Mouse (Mus musculus) CH12.LX (cell line): ENCODE measurements around the gene Ttc38. TPM values are rescaled to one million over a fixed set of nuclear protein-coding genes. Genes with fewer than 3 reads are reported as not detected.

Experiments
- DNase-seq: peaks from one replicate; pipeline ENCODE4 v3.0.0-alpha.2; 2013; ENCODE audit errors: extremely low read depth
- H3K27ac ChIP-seq: 2 replicates; pipeline ENCODE4 v1.5.1; 2012; ENCODE audit warnings: low read depth, mild to moderate bottlenecking, control low read depth, moderate library complexity; ENCODE audit not compliant: insufficient read depth
- H3K27me3 ChIP-seq: replicated peaks from 2 replicates; pipeline ENCODE3; 2012; ENCODE audit warnings: inconsistent platforms
- H3K36me3 ChIP-seq, 2 experiments: replicated peaks in 1 of 2; 2 replicates each; pipeline versions ENCODE3 to v1.6.1; 2012; ENCODE audit warnings: inconsistent platforms in 1 of 2, low read length in 1 of 2, mild to moderate bottlenecking in 1 of 2, mixed read lengths in 1 of 2, moderate library complexity in 1 of 2; ENCODE audit not compliant: control insufficient read depth in 1 of 2, insufficient read depth in 1 of 2
- H3K4me1 ChIP-seq, 2 experiments: 2 replicates each; pipeline ENCODE4 v1.6.1; 2012; ENCODE audit warnings: inconsistent platforms in 1 of 2, moderate library complexity in 1 of 2; ENCODE audit not compliant: insufficient read depth in 2 of 2, control insufficient read depth in 1 of 2
- H3K4me2 ChIP-seq: 2 replicates; pipeline ENCODE4 v1.6.1; 2012; ENCODE audit warnings: low read depth, mild to moderate bottlenecking, control low read depth; ENCODE audit not compliant: poor library complexity, insufficient read depth, severe bottlenecking
- H3K4me3 ChIP-seq, 3 experiments: fragments of 150-350 bp in 1 of 3; sonication (generic) in 1 of 3; replicated peaks in 1 of 3; 2 replicates each; pipeline versions ENCODE3 to v1.5.1; 2011 to 2012; ENCODE audit warnings: low read depth in 2 of 3, low read length in 2 of 3, mild to moderate bottlenecking in 2 of 3, moderate library complexity in 2 of 3, control low read depth in 1 of 3, improper control_type of control experiment in 1 of 3, inconsistent platforms in 1 of 3, mixed read lengths in 1 of 3; ENCODE audit not compliant: poor library complexity in 1 of 3
- H3K79me2 ChIP-seq: replicated peaks from 2 replicates; pipeline ENCODE4 v1.6.1; 2012; ENCODE audit warnings: mild to moderate bottlenecking, moderate library complexity; ENCODE audit not compliant: control insufficient read depth, poor library complexity, insufficient read depth, severe bottlenecking; ENCODE audit errors: extremely low read depth
- H3K9ac ChIP-seq: 2 replicates; pipeline ENCODE4 v1.6.1; 2012; ENCODE audit warnings: low read depth, mild to moderate bottlenecking, control low read depth, moderate library complexity; ENCODE audit not compliant: insufficient read depth
- H3K9me3 ChIP-seq: replicated peaks from 2 replicates; pipeline ENCODE3; 2012; ENCODE audit warnings: low read length, inconsistent platforms, mixed read lengths
- BHLHE40 ChIP-seq: IDR thresholded peaks from 2 replicates; pipeline ENCODE4 v1.6.1; 2011; ENCODE audit warnings: mild to moderate bottlenecking, low read depth, low read length, improper control_type of control experiment
- CHD1 ChIP-seq: IDR thresholded peaks from 2 replicates; pipeline ENCODE4 v1.6.1; 2012; ENCODE audit warnings: low read depth, low read length, improper control_type of control experiment, inconsistent platforms
- CHD2 ChIP-seq: IDR thresholded peaks from 2 replicates; pipeline ENCODE4 v1.6.1; 2011; ENCODE audit warnings: low read length, improper control_type of control experiment
- CTCF ChIP-seq, 2 experiments: IDR thresholded peaks in 1 of 2; conservative IDR thresholded peaks in 1 of 2; 2 replicates each; pipeline ENCODE4 v1.5.1; 2011 to 2012; ENCODE audit warnings: low read depth in 2 of 2, low read length in 2 of 2, improper control_type of control experiment in 1 of 2, inconsistent platforms in 1 of 2, mild to moderate bottlenecking in 1 of 2, moderate library complexity in 1 of 2
- ELF1 ChIP-seq: IDR thresholded peaks from 2 replicates; pipeline ENCODE4 v1.6.1; 2014; ENCODE audit warnings: low read depth, mild to moderate bottlenecking, inconsistent platforms, low read length, improper control_type of control experiment
- EP300 ChIP-seq: IDR thresholded peaks from 2 replicates; pipeline ENCODE4 v1.6.1; 2011; ENCODE audit warnings: low read length, improper control_type of control experiment
- HCFC1 ChIP-seq: IDR thresholded peaks from 2 replicates; pipeline ENCODE4 v1.6.1; 2012; ENCODE audit warnings: low read depth, mild to moderate bottlenecking, inconsistent platforms, low read length, improper control_type of control experiment
- IRF4 ChIP-seq: IDR thresholded peaks from 2 replicates; pipeline ENCODE4 v1.6.1; 2014; ENCODE audit warnings: low read depth, mild to moderate bottlenecking, inconsistent platforms, low read length, improper control_type of control experiment
- JUN ChIP-seq: IDR thresholded peaks from 2 replicates; pipeline ENCODE4 v1.6.1; 2011; ENCODE audit warnings: low read depth, mild to moderate bottlenecking, low read length, improper control_type of control experiment, moderate library complexity; ENCODE audit not compliant: insufficient read depth
- JUND ChIP-seq: conservative IDR thresholded peaks from 2 replicates; pipeline ENCODE4 v1.6.1; 2011; ENCODE audit warnings: low read depth, low read length, improper control_type of control experiment
- KAT2A ChIP-seq: IDR thresholded peaks from 2 replicates; pipeline ENCODE4 v1.6.1; 2012; ENCODE audit warnings: low read length, improper control_type of control experiment, inconsistent platforms; ENCODE audit not compliant: insufficient replicate concordance
- MAFK ChIP-seq: IDR thresholded peaks from 2 replicates; pipeline ENCODE4 v1.6.1; 2011; ENCODE audit warnings: low read length, improper control_type of control experiment; ENCODE audit not compliant: insufficient replicate concordance
- MAZ ChIP-seq: IDR thresholded peaks from 2 replicates; pipeline ENCODE4 v1.6.1; 2012; ENCODE audit warnings: low read depth, mild to moderate bottlenecking, inconsistent platforms, low read length, improper control_type of control experiment, moderate library complexity
- MXI1 ChIP-seq: IDR thresholded peaks from 2 replicates; pipeline ENCODE4 v1.6.1; 2011; ENCODE audit warnings: mild to moderate bottlenecking, low read depth, low read length, improper control_type of control experiment
- MYC ChIP-seq: IDR thresholded peaks from 2 replicates; pipeline ENCODE4 v1.6.1; 2011; ENCODE audit warnings: low read depth, mild to moderate bottlenecking, improper control_type of control experiment, low read length
- NRF1 ChIP-seq: IDR thresholded peaks from 2 replicates; pipeline ENCODE4 v1.6.1; 2014; ENCODE audit warnings: low read depth, mild to moderate bottlenecking, inconsistent platforms, low read length, improper control_type of control experiment, moderate library complexity
- POLR2AphosphoS2 ChIP-seq: IDR thresholded peaks from 2 replicates; pipeline ENCODE4 v1.6.1; 2011; ENCODE audit warnings: low read depth, low read length, improper control_type of control experiment
- RAD21 ChIP-seq: IDR thresholded peaks from 2 replicates; pipeline ENCODE4 v1.6.1; 2011; ENCODE audit warnings: low read depth, mild to moderate bottlenecking, low read length, improper control_type of control experiment, moderate library complexity
- RCOR1 ChIP-seq: conservative IDR thresholded peaks from 2 replicates; pipeline ENCODE4 v1.6.1; 2012; ENCODE audit warnings: low read depth, mild to moderate bottlenecking, inconsistent platforms, low read length, improper control_type of control experiment
- SIN3A ChIP-seq: IDR thresholded peaks from 2 replicates; pipeline ENCODE4 v1.6.1; 2012; ENCODE audit warnings: low read length, improper control_type of control experiment, inconsistent platforms
- SMC3 ChIP-seq: IDR thresholded peaks from 2 replicates; pipeline ENCODE4 v1.6.1; 2011; ENCODE audit warnings: low read depth, low read length, improper control_type of control experiment
- TBP ChIP-seq: conservative IDR thresholded peaks from 2 replicates; pipeline ENCODE4 v1.6.1; 2011; ENCODE audit warnings: low read depth, low read length, improper control_type of control experiment
- TCF12 ChIP-seq: IDR thresholded peaks from 2 replicates; pipeline ENCODE4 v1.6.1; 2014; ENCODE audit warnings: low read depth, mild to moderate bottlenecking, inconsistent platforms, low read length, improper control_type of control experiment
- UBTF ChIP-seq: IDR thresholded peaks from 2 replicates; pipeline ENCODE4 v1.6.1; 2012; ENCODE audit warnings: low read depth, mild to moderate bottlenecking, inconsistent platforms, low read length, improper control_type of control experiment, moderate library complexity
- USF1 ChIP-seq: IDR thresholded peaks from 2 replicates; pipeline ENCODE4 v1.6.1; 2014; ENCODE audit warnings: low read depth, mild to moderate bottlenecking, inconsistent platforms, low read length, improper control_type of control experiment
- USF2 ChIP-seq: conservative IDR thresholded peaks from 2 replicates; pipeline ENCODE4 v1.6.1; 2011; ENCODE audit warnings: low read depth, low read length, improper control_type of control experiment
- ZC3H11A ChIP-seq: IDR thresholded peaks from 2 replicates; pipeline ENCODE4 v1.6.1; 2012; ENCODE audit warnings: low read depth, mild to moderate bottlenecking, inconsistent platforms, low read length, improper control_type of control experiment
- ZMIZ1 ChIP-seq: IDR thresholded peaks from 2 replicates; pipeline ENCODE4 v1.6.1; 2012; ENCODE audit warnings: low read depth, mild to moderate bottlenecking, inconsistent platforms, low read length, improper control_type of control experiment
- ZNF384 ChIP-seq: IDR thresholded peaks from 2 replicates; pipeline ENCODE4 v1.6.1; 2012; ENCODE audit warnings: low read depth, low read length, improper control_type of control experiment, inconsistent platforms
- dilution Hi-C: fragments of 300-500 bp; cut with MboI; formaldehyde crosslinking; loops from 2 replicates; pipeline ENCODE4 v1.14.3; 2020; ENCODE audit warnings: low sequenced_read_pairs; ENCODE audit not compliant: extremely low pct_unique_long_range_greater_than_20kb, extremely low pct_ligation_motif_present
- in situ Hi-C: fragments of 300-500 bp; cut with MboI; formaldehyde crosslinking; loops from 3 replicates; pipeline ENCODE4 v1.14.3; 2019; ENCODE audit warnings: low sequenced_read_pairs, low pct_ligation_motif_present, low pct_unique_long_range_greater_than_20kb, mixed read lengths
- polyA plus RNA-seq: library from polyadenylated mRNA; unstranded; fragments of >175 nt; gene quantifications from 2 replicates; pipeline ENCODE4 v1.2.1, GENCODE M21; 2012; ENCODE audit warnings: low read depth; ENCODE audit not compliant: insufficient read length
- total RNA-seq, 2 experiments: library from RNA; depleted of rRNA; stranded (reverse); fragments of 300-350 nt in 1 of 2; fragments of >200 nt in 1 of 2; gene quantifications; 2 replicates each; pipeline ENCODE4 v1.2.3; 2012 to 2014

The Ttc38 gene
- total and polyA plus RNA-seq, 3 experiments = 5.1 to 5.8 (median 5.1) TPM

DNA sequence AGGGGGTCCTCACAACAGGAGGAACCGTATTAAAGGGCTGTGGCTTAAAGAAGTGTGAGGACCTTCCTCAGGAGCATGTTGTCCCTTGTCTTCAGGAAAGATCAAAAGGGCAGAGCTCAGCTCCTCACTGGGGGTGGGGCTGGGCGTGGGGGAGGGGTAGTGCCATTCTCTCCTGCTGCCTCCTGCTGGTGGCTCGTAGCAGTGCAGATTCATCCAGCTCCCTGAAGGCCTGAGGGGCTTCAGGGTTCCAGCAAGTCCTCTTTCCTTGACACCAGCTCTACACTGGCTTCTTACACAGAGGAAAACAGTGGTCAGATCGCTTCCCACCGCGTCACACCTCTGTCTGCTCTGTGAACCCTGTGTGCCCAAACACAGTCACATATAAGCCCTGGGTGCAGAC, 8.9 kb downstream of the Ttc38 start:
- Histone ChIP-seq H3K27ac (no peak overlapping the region), H3K27me3 (no peaks in the 10 kb centered on the region), H3K4me3 (no peak overlapping the region), H3K4me2 (no peak overlapping the region), H3K36me3 (peaks cover 0 to 48% of the 10 kb centered on the region in 2 experiments), H3K4me1 (0 out of 4 replicates have a peak, but pooled peaks cover 0 to 2% of the 10 kb centered on the region in 2 experiments), H3K79me2 (no peaks in the 10 kb centered on the region), H3K9ac (no peak overlapping the region), H3K9me3 (no peaks in the 10 kb centered on the region)
- in situ Hi-C loops = no loop called here
- TF ChIP-seq CHD2 = peak; percentile 93
- TF ChIP-seq RCOR1 = no peak
- TF ChIP-seq MAZ = no peak
- TF ChIP-seq SIN3A = no peak
- TF ChIP-seq TBP = no peak
- no peak for TF ChIP-seq ZC3H11A
- no peak for TF ChIP-seq ZNF384
- peak; percentile 16; the same call in 1 of the 2 replicates for TF ChIP-seq RAD21
- no peak for TF ChIP-seq IRF4
- no peak for TF ChIP-seq POLR2AphosphoS2
- TF ChIP-seq NRF1 = no peak
- no peak for TF ChIP-seq MXI1
- TF ChIP-seq UBTF = no peak
- no peak for TF ChIP-seq CHD1
- no peak for TF ChIP-seq BHLHE40
- no peak for TF ChIP-seq MYC
- no peak for TF ChIP-seq JUN
- TF ChIP-seq TCF12 = no peak
- TF ChIP-seq CTCF (conservative IDR thresholded peaks at IDR 0.05 in 1 of 2, IDR thresholded peaks at IDR 0.05 in 1 of 2; ENCODE audit: low read depth in 2 of 2, low read length in 2 of 2) = peak; percentile 49 to 69; a peak in 3 of 4 replicates
- TF ChIP-seq USF1 = no peak
- no peak for TF ChIP-seq ELF1
- TF ChIP-seq EP300 = no peak
- no peak for TF ChIP-seq HCFC1
- no peak for TF ChIP-seq MAFK
- no peak for TF ChIP-seq USF2
- no peak for TF ChIP-seq ZMIZ1
- TF ChIP-seq KAT2A = no peak
- TF ChIP-seq SMC3 = peak; percentile 70
- no peak for TF ChIP-seq JUND
- DNase-seq = no peak
- dilution Hi-C loops = no loop called here
